Mouse (Mus musculus) right cerebral cortex, postnatal 36 days (tissue): ENCODE results near the gene Eif3k.

ENCODE experiments used
- DNase-seq, 2 experiments: peaks; one replicate each; pipeline ENCODE4 v3.0.0; 2022; ENCODE audit warnings: low spot score in 2 of 2, mixed read lengths in 1 of 2

Gene Eif3k

GRCm38 (mm10) chr7:28959505-28960045, 22.1 kb downstream of the Eif3k start:
- DNase-seq = no peak

DNA sequence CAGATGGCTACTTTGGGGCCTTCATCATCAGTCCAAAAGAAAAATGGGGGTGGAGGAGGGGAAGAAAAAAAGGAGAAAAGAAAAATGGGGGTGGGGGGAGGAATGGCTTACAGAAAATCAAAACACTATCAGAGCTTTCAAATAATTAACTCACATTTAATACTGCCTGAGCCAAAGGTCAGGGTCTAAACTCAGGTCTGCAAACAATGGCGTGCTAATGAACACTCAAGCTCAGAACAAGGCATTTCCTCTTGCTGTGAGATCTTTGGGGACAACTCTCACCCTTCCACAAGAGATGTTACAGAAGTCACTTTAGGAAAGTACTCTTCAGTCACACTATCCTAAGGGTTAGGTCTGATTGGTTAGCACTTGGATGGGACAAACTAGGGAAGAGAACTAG, 22.9 kb downstream of the Eif3k start:
- DNase-seq = no peak

GRCm38 (mm10) chr7:28957997-28958725, 23.5 kb downstream of the Eif3k start:
- DNase-seq = no peak

DNA sequence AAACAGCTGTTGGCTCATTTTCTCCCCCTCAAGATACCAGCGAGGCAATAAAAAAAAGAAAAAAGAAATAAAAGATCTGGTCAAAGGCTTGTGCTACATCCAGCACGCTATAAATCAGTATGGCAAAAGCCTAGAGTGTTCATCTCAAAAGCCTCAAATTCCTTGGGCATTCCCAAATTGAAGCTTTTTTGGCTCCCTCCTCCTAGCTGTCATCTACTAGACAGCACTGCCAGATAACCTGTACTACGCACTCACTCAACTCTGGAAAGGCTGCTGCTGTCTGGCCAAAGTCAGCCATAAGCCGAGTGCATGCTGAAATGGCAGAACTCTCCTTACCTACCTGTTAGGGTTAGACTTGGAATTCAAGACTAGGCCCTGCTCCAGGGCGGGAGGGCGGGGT, 24.4 kb downstream of the Eif3k start:
- no peak for DNase-seq

GRCm38 (mm10) chr7:28956270-28956669, 25.4 kb downstream of the Eif3k start:
- no peak for DNase-seq

DNA sequence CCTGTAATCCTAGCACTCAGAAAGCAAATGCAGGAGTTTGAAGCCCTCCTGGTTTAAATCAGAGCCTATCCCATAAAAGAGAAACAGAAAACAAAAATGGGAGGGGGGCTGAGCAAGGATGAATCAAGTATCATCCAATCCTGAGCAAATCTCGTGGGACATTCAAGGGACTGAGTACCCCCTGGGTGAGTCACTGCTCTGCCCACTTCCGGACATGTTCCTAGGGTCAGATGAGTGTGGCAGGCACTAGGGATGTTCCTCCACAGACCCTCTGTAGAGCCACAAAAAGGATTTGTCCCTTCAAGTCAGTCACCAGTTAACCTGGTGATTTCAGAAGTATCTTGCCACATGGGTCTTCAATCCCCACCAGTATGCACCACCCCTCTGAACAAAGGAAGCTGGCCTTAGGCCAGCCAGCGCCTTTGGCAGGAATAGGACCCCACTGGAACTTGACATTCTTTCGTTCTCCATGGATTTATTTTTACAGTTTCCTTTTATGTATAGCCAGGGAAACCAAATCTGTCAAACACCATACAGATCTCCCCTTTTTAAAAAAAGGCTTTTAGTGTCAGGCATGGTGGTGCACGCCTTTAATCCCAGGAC, 26.3 kb downstream of the Eif3k start:
- no peak for DNase-seq

GRCm38 (mm10) chr7:28954773-28955172, 26.9 kb downstream of the Eif3k start:
- DNase-seq = no peak

DNA sequence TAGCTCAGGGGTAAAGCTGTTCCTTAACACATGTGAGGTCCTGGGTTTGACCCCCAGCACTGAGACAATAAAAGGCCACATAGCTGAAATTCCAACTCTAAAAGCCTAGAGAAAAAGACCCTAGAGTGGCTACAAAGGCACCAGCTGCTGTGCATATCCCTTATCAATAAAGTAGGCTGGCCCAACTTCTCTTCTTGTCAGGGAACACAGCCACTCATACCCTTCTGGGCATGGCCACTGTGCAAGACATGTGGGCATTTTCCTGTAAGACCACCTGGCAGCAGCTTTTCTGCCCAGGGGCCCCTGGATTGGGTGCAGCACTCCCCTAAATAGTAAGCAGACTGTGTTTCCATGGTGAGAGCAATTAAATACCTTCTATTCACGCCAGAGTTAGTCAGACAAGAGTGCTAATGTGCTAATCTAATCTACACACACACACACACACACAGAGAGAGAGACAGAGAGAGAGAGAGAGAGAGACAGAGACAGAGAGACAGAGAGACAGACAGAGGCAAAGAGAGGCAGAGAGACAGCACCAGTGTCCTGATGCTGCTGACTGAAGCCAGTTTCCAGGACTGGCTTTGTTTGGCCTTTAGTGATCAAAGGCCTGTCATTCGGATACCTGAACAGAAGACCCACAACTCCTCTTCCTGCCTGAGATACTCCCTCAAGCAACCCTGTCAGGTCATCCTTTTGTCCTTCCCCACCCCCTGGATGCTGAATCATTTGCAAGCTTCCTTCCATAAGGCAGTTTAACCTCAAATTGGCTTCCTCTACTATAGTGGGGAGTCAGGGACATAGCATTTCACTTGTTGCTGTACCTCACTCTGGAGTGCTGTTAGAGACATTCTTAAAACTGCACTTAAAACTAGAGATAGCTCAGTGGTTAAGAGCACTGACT, 27.9 kb downstream of the Eif3k start:
- DNase-seq = no peak

- no peak for DNase-seq
These were observed 28.9 kb downstream of the Eif3k start for GRCm38 (mm10) chr7:28952786-28953185.

DNA sequence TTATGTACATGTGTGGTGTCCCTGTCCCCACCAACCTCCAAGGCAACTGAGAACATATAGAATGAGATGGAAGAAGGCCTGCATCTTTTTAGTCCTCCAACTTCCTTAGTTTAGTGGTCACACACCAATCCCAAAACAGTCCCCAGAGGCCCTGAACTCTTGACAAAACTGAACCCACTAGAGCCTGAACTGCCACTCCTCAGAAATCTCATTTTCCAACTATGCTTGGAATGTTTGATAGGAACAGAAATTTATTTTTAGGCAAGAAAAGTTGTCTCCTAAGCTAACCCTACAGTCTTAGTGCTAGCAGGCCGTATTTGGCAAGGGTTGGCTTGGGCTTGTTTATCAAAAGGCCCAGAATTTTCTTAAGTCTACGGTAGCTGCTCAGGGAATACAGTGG, 29.9 kb downstream of the Eif3k start:
- no peak for DNase-seq

DNA sequence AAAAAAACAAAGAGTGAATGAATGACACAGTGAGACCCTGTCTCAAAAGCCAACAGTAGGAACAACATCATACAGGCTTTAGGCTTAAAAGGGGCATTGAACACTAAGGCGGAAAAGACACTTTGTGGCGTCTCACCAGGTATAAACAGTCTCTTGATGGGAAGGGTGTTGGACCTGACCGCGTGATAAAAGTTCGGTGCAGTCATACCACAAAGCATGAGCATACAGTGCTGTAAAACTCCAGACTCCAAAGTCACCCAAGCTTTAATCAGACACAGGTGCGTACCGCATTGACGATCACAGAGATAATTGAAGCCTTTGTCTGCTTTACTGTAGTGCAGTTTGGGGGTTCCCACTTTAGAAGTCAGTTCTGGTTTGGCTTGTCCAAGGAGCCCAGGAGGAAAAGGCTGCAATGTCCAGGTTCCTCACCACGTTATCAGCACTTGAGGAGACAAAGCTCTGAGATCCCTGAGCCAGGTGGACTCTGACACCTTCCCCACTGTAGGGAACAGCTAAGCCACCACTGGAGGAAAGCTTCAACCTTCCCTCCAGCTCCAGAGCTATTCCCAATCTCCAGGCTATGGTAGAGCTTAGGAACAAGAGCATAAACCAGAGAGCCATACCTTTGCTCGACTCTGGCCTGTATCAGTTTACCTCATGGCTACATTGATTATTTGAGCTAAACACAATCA, 31.2 kb downstream of the Eif3k start:
- DNase-seq = no peak

DNA sequence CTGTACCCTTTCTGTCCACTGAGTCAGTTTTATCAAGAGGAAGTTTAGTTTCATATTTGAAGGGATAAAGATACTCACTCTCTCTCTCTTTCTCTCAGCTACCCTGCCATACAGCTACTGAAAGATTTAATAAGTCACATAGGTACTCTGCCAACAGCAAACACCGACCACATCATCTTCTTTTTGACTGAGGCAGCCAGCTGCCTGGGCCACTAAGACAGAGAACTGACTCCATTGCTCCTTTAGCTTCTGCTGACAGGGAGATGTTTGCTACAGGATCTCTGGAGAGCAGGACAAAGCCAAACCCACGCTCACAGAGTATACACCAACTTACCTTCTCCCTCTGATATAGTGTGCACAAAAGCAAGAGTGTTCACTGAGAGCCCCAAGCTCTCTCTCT, 32.4 kb downstream of the Eif3k start:
- no peak for DNase-seq

DNA sequence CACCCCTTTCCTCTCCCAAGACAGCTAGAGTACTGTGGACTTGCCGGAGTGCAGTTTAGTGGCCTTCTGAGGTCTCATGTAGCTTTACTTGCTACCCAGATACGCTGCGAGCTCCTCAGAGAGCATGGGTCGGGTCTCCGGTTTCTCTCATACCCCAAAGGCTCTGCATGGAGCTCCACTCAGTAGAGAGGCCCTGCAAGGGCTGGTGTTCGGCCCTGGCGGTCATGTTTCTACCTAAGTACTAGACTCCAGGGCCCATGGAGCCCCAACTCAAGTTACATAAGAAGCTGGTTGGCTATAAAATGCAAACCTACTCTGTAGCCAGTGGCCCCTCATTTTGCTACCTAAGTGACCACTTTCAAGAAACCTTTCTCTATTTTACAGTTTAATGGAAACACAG, 32.9 kb downstream of the Eif3k start:
- DNase-seq = no peak

DNA sequence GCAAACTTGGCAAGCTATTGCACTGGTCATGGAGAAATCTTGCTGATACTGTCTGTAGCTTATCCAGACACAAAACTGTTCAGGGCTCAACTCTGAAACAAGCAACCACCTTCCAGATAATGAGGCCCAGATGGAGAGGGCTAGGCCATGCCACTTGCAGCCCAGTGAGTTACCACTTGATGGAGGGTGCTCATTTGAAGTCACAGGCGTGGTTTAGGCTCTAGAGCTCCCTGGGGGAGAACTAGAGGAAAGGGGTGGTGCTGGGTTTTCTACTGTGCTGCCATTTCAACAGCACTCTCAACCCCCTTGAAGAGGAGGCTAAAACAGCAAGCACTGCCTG, 35.4 kb downstream of the Eif3k start:
- DNase-seq = no peak

DNA sequence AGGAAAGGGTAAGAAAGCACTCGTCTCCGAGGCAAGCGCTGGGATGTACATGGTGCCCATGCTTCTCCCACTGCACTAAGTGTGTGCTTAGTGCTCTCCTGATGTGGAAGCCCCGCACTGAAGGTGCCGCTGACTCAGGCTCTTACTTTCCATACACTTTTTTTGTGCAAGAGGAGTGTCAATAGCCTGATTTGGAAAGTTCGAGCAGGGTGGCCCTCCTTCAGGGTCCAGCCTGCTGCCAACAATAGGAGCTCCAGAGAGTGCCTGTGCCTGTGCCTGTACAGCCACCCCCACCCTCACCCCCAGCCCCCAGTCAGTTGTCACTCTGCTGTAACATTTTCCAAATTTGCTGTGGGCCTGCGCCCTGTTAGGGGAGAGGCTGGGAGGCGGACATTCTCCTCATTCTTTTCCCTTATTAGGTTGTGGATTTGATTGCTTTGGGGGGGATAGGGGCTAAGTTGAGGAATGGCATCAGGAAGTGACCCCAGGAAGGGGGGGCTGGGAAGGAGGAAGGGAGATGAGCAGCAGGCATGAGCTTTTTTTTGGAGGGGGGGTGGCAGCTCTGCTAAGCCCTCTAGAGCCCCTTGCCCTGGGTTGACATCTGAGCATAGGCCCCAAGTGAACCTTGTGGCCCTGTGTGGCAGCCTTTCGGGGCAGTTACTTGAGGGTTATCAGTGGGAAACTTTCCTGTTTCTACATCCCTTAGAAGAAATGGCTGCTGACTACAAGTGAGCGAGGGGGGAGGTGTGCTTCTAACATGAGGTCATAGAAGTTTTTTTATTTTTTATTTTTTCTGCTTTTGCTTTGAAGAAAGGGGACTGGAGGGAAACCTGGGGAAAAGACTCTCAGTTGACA, 36.0 kb downstream of the Eif3k start:
- no peak for DNase-seq

- DNase-seq = no peak
These were observed 36.8 kb downstream of the Eif3k start for GRCm38 (mm10) chr7:28944756-28945415.

- DNase-seq = no peak
These were observed 38.0 kb downstream of the Eif3k start for GRCm38 (mm10) chr7:28943451-28944180.

GRCm38 (mm10) chr7:28941542-28941941, 40.1 kb downstream of the Eif3k start:
- no peak for DNase-seq

DNA sequence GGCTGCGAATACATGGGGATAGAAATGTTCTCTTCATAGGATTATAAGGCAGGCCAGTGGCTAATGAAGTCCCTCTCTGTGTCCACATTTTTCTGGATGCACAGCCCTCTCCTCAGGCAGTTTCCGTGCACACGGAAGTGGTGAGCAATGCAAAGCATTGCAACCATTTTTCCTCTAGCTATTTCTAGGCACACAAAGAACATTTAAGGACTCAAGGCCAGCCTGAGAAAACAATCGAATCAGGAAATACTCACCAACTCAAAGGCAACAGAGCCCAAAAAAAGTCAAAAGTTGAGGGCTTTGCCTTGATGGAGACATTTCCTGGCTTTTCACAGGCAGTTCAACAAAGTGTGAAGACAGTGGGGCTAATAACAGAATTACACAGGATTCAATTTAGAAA, 40.5 kb downstream of the Eif3k start:
- DNase-seq = no peak
